Mouse (Mus musculus) spleen, adult 2 months (tissue): ENCODE measurements around the gene Nme1. TPM values are rescaled to one million over a fixed set of nuclear protein-coding genes. Genes with fewer than 3 reads are reported as not detected.
A peak's percentile ranks its signal among the peaks of the same experiment; 100 is the strongest.

Experiments
- DNase-seq, 2 experiments: peaks; one replicate each; pipeline versions ENCODE4 v3.0.0 to v3.0.0-alpha.2; 2012 to 2021; ENCODE audit warnings: low spot score in 2 of 2, low read depth in 1 of 2
- H3K27ac ChIP-seq: fragments of 200-500 bp; 2 replicates; pipeline ENCODE4 v1.5.1; 2012; ENCODE audit warnings: low read length, inconsistent platforms; ENCODE audit not compliant: insufficient read depth
- H3K27me3 ChIP-seq: fragments of 200-500 bp; 2 replicates; pipeline ENCODE4 v1.6.1; 2012; ENCODE audit warnings: mild to moderate bottlenecking, moderate library complexity, low read length, inconsistent platforms; ENCODE audit not compliant: control insufficient read depth, insufficient read depth
- H3K36me3 ChIP-seq: fragments of 200-500 bp; 2 replicates; pipeline ENCODE4 v1.6.1; 2012; ENCODE audit warnings: mild to moderate bottlenecking, low read length, inconsistent platforms; ENCODE audit not compliant: control insufficient read depth, insufficient read depth
- H3K4me1 ChIP-seq: fragments of 200-500 bp; 2 replicates; pipeline ENCODE4 v1.6.1; 2011; ENCODE audit warnings: inconsistent platforms; ENCODE audit not compliant: control insufficient read depth, insufficient read depth, insufficient read length
- H3K4me3 ChIP-seq: fragments of 200-500 bp; 2 replicates; pipeline ENCODE4 v1.5.1; 2011; ENCODE audit warnings: mild to moderate bottlenecking, inconsistent platforms; ENCODE audit not compliant: insufficient read depth, insufficient read length; ENCODE audit errors: extremely low read depth
- CTCF ChIP-seq: fragments of 200-500 bp; IDR thresholded peaks from 2 replicates; pipeline ENCODE4 v1.5.1; 2011; ENCODE audit warnings: mild to moderate bottlenecking, inconsistent platforms; ENCODE audit not compliant: insufficient read depth, insufficient read length, insufficient replicate concordance; ENCODE audit errors: extremely low read depth
- POLR2A ChIP-seq: fragments of 200-500 bp; IDR thresholded peaks from 2 replicates; pipeline ENCODE4 v1.6.1; 2011; ENCODE audit warnings: low read depth, low read length, inconsistent platforms
- WGBS: fragments of 180-500 bp; shearing (Covaris S2); methylation state at CpG from one replicate; pipeline ENCODE4 v1.1.7; 2018; 5-methylcytosine and 5-hydroxymethylcytosine counted together
- polyA plus RNA-seq: library from polyadenylated mRNA; depleted of rRNA; stranded (reverse); fragments of >200 nt; gene quantifications from 2 replicates; pipeline ENCODE4 v1.2.3, GENCODE M21; 2012

Gene Nme1
- polyA plus RNA-seq, 1 experiment = 81.9 TPM

DNA sequence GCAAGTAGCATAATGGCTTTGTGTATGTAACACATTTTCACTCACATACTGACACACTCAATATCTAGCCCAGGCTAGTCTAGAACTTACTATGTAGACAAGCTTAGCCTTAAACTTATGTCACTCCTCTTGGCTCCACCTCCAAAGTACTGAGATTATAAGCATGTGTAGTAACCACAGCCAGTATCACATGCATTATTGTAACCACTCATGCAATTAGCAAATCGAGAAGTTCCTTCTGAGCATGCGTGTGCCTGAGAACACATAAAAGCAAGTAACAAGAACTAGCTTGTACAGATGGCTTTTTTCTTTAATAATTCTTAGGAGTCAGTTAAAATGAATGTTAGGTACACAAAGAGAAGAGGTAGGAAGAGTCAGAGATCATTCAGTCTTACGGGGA is 16.3 kb upstream of the Nme1 start:
- no peaks in the 10 kb centered on the region for H3K36me3 ChIP-seq
- TF ChIP-seq CTCF = no peak
- TF ChIP-seq POLR2A = no peak
- peak; percentile 29 to 73 for DNase-seq
- no peak overlapping the region for H3K4me3 ChIP-seq
- WGBS = 67% methylated on average over 3 of the region's 3 CpGs
- H3K27me3 ChIP-seq = no peaks in the 10 kb centered on the region
- no peak overlapping the region for H3K27ac ChIP-seq
- H3K4me1 ChIP-seq = peaks cover 14% of the 10 kb centered on the region; the same call in 1 of the 2 replicates

DNA sequence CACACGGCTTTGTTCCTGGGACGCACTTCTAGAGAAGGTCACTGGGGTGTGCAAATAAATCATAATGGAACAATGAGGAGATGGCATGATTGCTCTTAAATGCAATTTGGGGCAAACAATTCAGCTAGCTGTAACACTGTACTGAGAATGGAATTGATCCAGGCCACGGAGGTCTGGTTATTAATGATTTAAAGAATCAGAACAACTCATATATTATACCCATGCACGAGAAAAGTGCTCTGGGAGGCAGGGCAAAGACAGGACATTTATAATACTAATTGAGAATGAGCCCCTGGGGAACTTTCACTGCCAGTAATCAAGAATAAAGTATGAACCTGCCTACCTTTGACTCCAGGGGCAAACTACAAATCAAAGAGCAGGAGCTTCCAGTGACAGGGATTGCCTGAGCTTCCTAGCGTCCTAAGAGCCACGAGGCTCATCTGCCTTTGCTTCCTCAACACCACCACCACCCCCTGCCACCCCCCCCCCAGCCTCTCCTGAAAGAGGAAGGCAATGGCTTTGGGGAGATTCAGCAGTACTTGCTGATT is 11.3 kb upstream of the Nme1 start:
- H3K27ac ChIP-seq = no peak overlapping the region
- DNase-seq = no peak

DNA sequence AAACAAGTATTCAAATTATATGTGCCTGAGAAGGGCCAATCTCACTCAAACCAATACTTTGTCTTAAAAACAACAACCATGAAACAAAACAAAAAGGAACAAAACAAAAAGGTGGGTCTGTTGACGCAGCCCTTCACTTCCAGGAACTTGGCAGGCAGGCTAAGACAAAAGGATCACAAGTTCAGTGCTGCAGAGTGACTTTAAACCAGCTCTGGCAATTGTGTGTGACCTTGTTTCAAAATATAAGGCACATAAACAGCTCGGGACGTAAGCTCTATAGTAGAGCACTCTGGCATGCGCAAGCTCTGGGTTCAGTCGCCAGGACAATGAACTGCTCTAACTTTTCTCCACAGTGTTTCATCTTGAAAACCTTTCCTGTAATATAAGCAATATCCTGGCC is 4.6 kb upstream of the Nme1 start:
- H3K4me3 ChIP-seq = no peak overlapping the region
- no peak for TF ChIP-seq POLR2A
- WGBS = 90% methylated on average over 5 of the region's 5 CpGs
- no peaks in the 10 kb centered on the region for H3K4me1 ChIP-seq
- DNase-seq = no peak
- H3K36me3 ChIP-seq = no peaks in the 10 kb centered on the region
- no peaks in the 10 kb centered on the region for H3K27me3 ChIP-seq
- H3K27ac ChIP-seq = no peak overlapping the region

More for the DNA sequence above, 11.3 kb upstream of the Nme1 start:
- WGBS = 63% methylated on average over 6 of the region's 6 CpGs
- Histone ChIP-seq H3K4me1 (no peaks in the 10 kb centered on the region), H3K27me3 (no peaks in the 10 kb centered on the region), H3K4me3 (no peak overlapping the region), H3K36me3 (no peaks in the 10 kb centered on the region)
- TF ChIP-seq CTCF = no peak
- no peak for TF ChIP-seq POLR2A

DNA sequence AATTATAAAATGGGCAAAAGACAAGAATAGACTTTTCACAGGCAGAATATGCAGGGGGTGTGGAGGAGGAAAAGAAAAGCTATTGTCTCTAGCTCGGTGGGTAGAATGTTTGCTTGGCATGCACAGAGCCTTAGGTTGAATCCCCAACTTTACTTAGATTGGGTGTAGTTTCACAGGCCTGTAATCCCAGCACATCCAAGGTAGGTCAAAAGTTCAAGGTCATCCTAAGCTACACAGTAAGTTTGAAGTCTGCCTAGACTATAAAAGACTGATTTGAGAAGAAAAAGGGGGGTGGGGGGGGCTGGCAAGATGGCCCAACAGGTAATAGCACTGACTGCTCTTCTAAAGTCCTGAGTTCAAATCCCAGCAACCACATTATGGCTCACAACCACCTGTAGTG is 1.5 kb upstream of the Nme1 start:
- TF ChIP-seq POLR2A = no peak
- TF ChIP-seq CTCF = no peak
- WGBS = 94% methylated on average over 1 of the region's 1 CpGs
- no peaks in the 10 kb centered on the region for H3K27me3 ChIP-seq
- no peak overlapping the region for H3K27ac ChIP-seq
- no peaks in the 10 kb centered on the region; the same call in 1 of the 2 replicates for H3K4me1 ChIP-seq
- DNase-seq = no peak
- H3K4me3 ChIP-seq = no peak overlapping the region
- peaks cover 3% of the 10 kb centered on the region; the same call in 1 of the 2 replicates for H3K36me3 ChIP-seq

DNA sequence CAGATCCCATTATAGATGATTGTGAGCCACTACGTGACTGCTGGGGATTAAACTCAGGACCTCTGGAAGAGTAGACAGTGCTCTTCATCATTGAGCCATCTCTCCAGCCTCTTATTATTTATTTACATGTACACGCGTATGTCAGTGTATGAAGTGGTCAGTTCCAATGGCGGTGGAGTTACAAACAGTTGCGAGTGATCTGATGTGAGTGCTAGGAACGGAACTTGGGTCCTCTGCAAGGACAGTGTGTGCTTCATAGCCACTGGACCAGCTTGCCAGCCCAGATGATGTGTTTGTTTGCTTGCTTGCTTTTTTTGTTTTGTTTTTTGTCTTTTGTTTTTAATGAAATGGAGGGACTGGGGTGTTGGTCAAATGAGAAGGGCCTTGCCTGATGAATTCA is 850 bp upstream of the Nme1 start:
- Histone ChIP-seq H3K27me3 (no peaks in the 10 kb centered on the region), H3K4me1 (no peaks in the 10 kb centered on the region; the same call in 1 of the 2 replicates), H3K36me3 (peaks cover 5% of the 10 kb centered on the region; the same call in 1 of the 2 replicates), H3K27ac (no peak overlapping the region), H3K4me3 (no peak overlapping the region)
- TF ChIP-seq CTCF (no peak), POLR2A (no peak)
- 93% methylated on average over 6 of the region's 6 CpGs for WGBS
- DNase-seq = no peak

DNA sequence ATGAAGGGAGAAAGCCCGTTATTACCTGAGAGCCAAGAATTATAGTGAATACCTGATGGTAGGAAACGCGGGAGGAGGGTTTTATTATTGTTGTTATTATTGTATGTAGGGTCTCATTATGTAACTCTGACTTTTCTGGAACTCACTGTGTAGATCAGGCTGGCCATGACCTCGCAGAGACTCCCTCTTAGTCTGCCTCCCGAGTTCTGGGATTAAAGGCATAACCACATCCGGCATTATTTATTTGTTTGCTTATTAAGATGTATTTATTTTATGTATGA is 467 bp upstream of the Nme1 start:
- TF ChIP-seq CTCF (no peak), POLR2A (no peak)
- H3K36me3 ChIP-seq = peaks cover 5% of the 10 kb centered on the region; the same call in 1 of the 2 replicates
- H3K27ac ChIP-seq = peak overlapping the region; percentile 60; the same call in 1 of the 2 replicates
- no peak overlapping the region for H3K4me3 ChIP-seq
- WGBS = 38% methylated on average over 6 of the region's 6 CpGs
- DNase-seq = no peak
- H3K4me1 ChIP-seq = no peaks in the 10 kb centered on the region; the same call in 1 of the 2 replicates
- H3K27me3 ChIP-seq = no peaks in the 10 kb centered on the region

DNA sequence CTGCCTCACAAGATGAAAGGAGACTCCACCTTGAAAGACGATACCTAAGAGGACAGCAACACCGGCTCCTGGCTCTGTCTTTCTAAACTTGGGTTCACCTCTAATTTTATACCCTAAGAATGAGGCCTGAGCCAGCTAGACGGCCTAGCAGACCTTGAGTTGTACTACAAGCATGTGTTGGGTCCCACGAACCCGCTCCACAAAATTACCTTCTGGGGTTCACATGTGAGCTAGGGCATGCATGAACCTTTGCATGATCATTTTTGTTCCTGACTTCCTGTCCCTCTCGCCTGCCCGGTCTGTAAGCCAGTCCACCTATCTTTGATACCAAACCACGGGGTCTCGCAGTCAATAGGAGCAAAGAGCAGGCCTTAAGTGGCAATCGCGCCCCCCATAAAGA is 940 bp downstream of the Nme1 start:
- DNase-seq = no peak
- Histone ChIP-seq H3K36me3 (peaks cover 7% of the 10 kb centered on the region), H3K4me1 (no peaks in the 10 kb centered on the region; the same call in 1 of the 2 replicates), H3K27ac (peak overlapping the region; percentile 83), H3K4me3 (peak overlapping the region; percentile 87), H3K27me3 (no peaks in the 10 kb centered on the region)
- TF ChIP-seq CTCF (no peak), POLR2A (no peak)
- WGBS = 4% methylated on average over 11 of the region's 11 CpGs

DNA sequence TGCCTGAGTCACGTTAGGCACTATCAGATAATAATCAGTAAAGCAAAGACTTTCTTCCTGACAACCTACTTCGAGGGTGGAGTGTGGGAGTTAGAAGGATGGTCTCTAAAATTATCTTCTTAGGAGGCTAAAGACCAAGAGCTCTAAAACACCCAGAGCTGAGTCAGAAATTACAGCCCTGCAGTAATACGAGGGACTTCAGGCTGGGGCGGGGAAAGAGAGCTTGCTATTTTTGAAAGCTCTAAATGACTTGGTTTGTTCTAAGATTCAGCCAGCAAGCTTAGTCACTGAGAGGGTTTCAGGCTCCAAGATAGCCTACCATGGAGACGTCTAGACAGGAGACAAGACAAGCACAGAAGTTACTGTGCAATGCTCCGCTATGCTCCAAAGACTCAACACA is 2.9 kb downstream of the Nme1 start:
- peaks cover 12% of the 10 kb centered on the region for H3K36me3 ChIP-seq

More for the DNA sequence above, 2.9 kb downstream of the Nme1 start:
- DNase-seq = no peak
- Histone ChIP-seq H3K4me3 (no peak overlapping the region), H3K27ac (no peak overlapping the region), H3K27me3 (no peaks in the 10 kb centered on the region), H3K4me1 (no peaks in the 10 kb centered on the region; the same call in 1 of the 2 replicates)
- TF ChIP-seq CTCF (no peak), POLR2A (no peak)
- 81% methylated on average over 6 of the region's 6 CpGs for WGBS
